Mouse (Mus musculus) lung, postnatal 10 days (tissue): ENCODE results near the gene Kcnc2.
"Not testable (repeated sequence)": the region's sequence is repeated elsewhere in the genome, so short reads cannot be mapped to it uniquely, and the experiment has no call there.

ENCODE experiments used
- DNase-seq: peaks from one replicate; pipeline ENCODE4 v3.0.0; 2021

Gene Kcnc2

DNA sequence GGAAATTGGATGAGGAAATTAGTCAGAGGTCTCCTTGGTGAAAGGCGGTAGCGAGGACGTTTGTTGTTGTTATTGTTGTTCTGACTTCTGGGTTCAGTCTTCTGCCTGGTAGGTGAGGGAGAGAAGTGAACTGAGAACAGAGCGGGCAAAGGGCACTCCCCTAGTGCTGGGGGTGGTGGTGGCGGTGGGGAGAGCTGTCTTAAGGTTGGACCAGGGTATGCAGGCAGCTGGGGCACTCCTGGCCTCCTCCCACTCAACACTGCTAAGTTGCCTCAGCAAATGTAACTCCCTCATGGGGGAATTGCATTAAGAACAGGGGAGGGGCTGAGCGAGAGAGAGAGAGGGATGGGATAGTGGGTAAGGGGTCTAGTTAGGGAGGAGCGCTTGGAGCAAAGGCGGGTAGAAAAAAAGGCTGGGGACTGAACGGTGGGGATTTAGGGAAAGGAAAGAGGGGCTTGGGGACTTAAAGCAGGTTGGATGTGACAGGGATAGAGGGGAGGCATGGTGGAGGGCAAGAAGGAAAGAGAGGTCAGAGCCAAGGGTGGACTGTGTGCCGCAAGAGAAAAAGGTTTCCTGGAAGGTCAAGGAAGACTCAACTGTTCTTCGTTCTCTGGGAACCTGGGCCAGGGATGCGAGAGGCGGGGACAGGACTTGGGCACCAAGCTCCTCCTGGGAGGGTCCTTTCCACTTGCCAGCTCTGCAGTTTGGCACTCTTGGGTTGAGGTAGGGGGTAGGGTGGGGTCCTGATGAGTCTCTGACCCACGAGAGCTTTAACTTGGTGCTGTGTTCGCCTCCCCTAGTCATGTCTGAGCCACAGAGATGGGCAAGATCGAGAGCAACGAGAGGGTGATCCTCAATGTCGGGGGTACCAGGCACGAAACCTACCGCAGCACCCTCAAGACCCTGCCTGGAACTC is at the start of gene Kcnc2:
TSS of gene Kcnc2 (plus strand) at position 235 of the 916 bp plus-strand sequence.
- DNase-seq, result peak; percentile 1

- no peak for DNase-seq
Observed at GRCm38 (mm10) chr10:112227073-112227472, 43.8 kb upstream of the Kcnc2 start.

- DNase-seq, result not testable (repeated sequence)
Observed at GRCm38 (mm10) chr10:112229091-112229843, 41.7 kb upstream of the Kcnc2 start.

- not testable (repeated sequence) for DNase-seq
Observed at GRCm38 (mm10) chr10:112232733-112233132, 38.2 kb upstream of the Kcnc2 start.

DNA sequence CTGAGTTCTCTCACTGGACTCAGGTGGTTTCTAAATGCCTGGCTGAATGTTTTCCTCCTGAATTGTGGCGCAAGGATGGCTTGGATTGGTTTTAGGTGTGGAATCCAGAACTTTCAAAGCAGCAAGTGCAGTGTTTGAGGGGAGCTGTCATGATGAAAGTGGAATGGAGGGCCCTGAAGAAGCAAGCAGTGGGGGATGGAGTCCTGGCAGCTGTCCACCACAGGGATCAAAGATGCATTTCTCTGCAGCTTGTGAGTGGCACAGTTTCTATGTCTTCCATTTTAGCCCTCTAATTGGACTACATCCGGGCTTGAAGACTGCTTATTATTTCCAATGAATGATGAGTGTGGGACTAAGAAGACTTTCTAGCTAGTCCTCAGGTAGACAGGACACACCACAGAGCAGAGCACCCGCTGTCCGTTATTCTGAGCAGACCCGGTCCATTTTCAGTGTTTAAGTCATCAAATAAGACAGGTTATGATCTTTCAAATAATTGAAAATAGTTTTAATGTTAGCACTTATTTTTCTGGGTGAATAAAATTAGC is 35.5 kb upstream of the Kcnc2 start:
- not testable (repeated sequence) for DNase-seq

DNA sequence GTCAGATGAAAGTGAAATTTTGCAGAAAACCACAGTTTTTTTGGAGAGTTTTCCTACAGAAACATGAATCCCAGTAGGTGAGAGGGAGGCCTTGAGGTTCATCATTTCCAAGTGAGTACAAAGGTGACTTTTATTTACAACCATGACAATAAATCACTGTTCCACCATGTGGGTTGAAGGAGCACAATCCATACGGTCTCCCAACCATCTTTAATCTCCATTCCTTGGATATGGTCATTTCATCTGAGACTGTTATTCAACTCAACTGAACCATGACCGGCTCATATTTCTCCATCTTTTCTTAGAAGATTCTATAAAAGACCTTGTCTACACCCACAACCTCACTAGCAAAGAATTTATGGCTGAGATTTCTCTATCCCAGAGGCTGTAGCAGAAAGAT is 22.6 kb upstream of the Kcnc2 start:
- DNase-seq, result no peak

DNA sequence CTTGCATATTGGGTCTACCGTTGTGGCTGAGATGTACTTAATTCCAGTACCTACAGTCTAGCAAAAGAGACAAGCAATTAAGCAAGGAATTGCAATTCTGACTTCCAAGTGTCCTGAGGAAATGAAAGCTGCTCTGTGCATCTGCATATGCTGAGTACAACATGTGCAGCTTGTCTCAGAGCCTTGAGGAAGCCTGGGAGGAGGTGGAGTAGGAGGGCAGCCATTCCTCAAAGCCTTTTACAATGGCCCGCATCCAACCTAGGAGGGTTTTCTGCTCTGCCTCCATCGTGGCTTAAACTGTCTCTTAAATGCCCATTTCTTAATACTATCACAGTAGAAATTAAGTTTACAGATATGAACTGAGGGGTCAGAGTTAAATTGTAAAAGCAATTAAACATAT is 7.5 kb upstream of the Kcnc2 start:
- no peak for DNase-seq

DNA sequence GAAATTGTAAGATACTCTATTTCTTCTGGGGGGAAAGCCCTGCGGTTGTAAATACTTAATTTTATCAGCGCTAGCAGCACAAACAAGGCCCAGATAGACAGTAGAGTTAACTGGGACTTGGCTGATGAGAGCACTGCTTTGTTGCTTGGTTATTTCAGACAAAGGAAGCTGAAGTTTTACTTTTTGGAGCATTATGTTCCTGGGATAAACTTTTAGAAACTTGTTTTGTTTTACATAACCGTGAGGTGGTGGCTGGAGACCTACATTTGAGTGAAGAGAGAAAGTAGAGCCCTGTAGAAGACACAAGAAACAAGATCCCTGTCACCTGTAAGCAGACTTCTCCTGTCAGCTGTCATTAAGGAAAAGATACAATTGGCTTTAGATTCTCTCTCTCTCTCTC is 1.4 kb upstream of the Kcnc2 start:
- no peak for DNase-seq

DNA sequence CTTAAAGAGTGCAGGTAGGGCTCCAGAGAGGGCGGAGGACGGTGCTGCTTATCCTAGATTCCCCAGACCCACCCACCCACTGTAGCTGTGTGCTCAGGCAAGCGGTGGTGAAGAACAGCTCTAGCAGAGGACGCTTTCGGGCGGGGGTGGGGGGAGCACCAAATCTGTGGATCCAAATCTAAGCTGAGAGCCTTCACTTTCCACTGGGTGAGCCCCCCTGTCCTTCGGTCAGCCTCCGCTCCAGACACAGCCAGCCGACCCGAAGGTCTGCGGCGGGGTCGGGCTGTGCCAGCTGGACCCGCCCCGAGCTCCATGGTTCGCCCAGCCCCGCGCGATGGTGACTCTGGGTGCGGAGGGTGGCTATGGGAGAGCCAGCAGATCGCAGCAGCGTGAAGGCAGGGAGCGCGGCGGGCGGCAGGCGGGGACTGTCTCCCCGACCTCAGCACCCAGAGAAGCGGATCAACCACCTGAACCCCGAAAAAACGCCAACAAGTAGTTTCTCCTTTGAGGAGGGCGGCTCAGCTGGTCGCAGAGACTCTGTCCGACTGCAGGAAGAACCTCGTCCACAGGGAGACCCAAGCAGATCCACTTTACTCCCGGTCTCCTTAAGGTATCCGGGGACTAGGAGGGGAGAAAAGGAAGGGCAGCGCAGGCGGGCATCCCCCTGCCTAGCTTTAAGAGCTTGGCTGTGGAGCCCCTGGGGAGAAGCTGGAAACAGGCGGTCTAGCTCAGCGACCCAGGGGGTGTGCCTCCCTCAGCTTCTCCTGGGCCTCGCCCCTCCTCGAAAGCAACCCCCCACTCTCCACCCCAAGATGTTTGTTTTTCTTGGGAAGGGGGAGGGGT is 761 bp upstream of the Kcnc2 start:
- peak; percentile 16 for DNase-seq

- DNase-seq, result peak; percentile 1
Observed at GRCm38 (mm10) chr10:112271803-112272165, 863 bp downstream of the Kcnc2 start.

DNA sequence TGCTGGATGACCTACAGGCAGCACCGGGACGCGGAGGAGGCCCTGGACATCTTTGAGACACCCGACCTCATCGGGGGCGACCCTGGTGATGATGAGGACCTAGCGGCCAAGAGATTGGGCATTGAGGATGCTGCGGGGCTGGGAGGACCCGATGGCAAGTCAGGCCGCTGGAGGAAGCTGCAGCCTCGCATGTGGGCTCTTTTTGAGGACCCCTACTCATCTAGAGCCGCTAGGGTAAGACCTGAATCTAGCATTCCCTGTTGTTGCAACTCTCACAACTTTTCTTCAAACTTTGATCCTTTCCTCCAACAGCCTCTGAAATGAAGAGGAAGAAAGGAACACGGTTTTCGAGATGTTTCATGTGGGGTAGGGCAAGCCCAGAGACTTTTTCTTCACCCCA is 1.2 kb downstream of the Kcnc2 start:
- DNase-seq, result no peak

GRCm38 (mm10) chr10:112277996-112278395 is 7.1 kb downstream of the Kcnc2 start:
- DNase-seq, result no peak

GRCm38 (mm10) chr10:112315136-112315535 is 44.2 kb downstream of the Kcnc2 start:
- DNase-seq, result no peak

DNA sequence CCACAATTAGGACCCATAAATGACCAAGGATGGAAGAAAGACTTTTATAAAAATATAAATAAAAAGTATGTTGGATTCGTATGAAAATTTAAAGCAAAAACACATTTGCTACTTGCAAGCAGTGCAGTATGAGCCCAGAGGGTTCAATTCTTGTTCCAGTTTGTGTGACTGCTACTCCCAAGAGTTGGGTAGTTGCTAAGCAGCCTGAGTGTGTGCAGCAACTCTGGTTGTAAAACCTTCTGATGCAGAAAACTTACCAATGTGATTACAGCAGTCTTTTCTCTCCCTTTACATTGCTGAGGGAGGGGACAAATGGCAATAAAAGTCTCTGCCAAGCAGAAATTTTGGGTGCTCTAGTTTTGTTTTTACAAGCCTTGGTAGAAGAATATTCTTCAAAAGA is 46.9 kb downstream of the Kcnc2 start:
- no peak for DNase-seq

GRCm38 (mm10) chr10:112357669-112358362 is 86.9 kb downstream of the Kcnc2 start:
- no peak for DNase-seq

DNA sequence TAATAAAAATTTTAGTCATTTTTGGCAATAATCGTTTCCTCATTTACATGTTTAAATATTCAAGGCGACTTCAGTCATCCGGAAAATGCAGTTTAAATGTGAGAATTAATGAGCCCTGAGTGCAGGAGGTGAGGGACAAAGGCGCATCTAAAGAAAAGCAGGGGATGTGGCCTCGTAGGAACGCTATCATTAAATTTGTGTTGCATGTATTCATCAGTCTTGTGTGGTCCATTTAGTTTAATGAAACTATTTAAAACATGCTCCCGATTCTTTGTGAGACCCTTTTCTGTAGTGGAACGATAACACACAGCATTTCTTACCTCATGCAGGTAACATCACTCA is 87.4 kb downstream of the Kcnc2 start:
- DNase-seq, result no peak

- no peak for DNase-seq
Observed at GRCm38 (mm10) chr10:112360704-112361103, 89.8 kb downstream of the Kcnc2 start.

GRCm38 (mm10) chr10:112368369-112368768 is 97.4 kb downstream of the Kcnc2 start:
- no peak for DNase-seq

GRCm38 (mm10) chr10:112377163-112377562 is 106.2 kb downstream of the Kcnc2 start:
- no peak for DNase-seq

GRCm38 (mm10) chr10:112378465-112378864 is 107.5 kb downstream of the Kcnc2 start:
- no peak for DNase-seq

GRCm38 (mm10) chr10:112380590-112380989 is 109.7 kb downstream of the Kcnc2 start:
- DNase-seq, result no peak

GRCm38 (mm10) chr10:112394399-112394970 is 123.6 kb downstream of the Kcnc2 start:
- DNase-seq, result no peak
